Mouse (Mus musculus): ENCODE results near the gene Dnah6. TPM values are rescaled to one million over a fixed set of nuclear protein-coding genes. Genes with fewer than 3 reads are reported as not detected.

The Dnah6 gene
- polyA plus RNA-seq, 1 experiment from 2014 or later: 0.08 TPM

GRCm38 (mm10) chr6:73253006-73253405 lies 31.6 kb upstream of the Dnah6 start:
- DNase-seq (ENCODE audit: low spot score) (no peak), ATAC-seq (ENCODE audit: insufficient read depth, low FRiP score, low TSS enrichment) (no peak)
- H3K4me3 ChIP-seq (ENCODE audit: low read depth, low read length): no peak overlapping the region
- WGBS: 98% methylated on average over 2 of the region's 2 CpGs
- H3K9me3 ChIP-seq (ENCODE audit: control insufficient read depth, low read length): no peaks in the 10 kb centered on the region
- H3K4me1 ChIP-seq (ENCODE audit: control insufficient read depth, insufficient read depth, low read length): peaks cover 6% of the 10 kb centered on the region; the same call in 1 of the 2 replicates
- no peak overlapping the region for H3K9ac ChIP-seq (ENCODE audit: low read length)
- H3K36me3 ChIP-seq (ENCODE audit: control insufficient read depth, insufficient read depth, low read length): no peaks in the 10 kb centered on the region
- H3K27ac ChIP-seq (ENCODE audit: low read depth, low read length): no peak overlapping the region
- H3K27me3 ChIP-seq (ENCODE audit: control insufficient read depth, insufficient read depth, low read length): no peaks in the 10 kb centered on the region
- no peak overlapping the region for H3K4me2 ChIP-seq (ENCODE audit: low read depth)

DNA sequence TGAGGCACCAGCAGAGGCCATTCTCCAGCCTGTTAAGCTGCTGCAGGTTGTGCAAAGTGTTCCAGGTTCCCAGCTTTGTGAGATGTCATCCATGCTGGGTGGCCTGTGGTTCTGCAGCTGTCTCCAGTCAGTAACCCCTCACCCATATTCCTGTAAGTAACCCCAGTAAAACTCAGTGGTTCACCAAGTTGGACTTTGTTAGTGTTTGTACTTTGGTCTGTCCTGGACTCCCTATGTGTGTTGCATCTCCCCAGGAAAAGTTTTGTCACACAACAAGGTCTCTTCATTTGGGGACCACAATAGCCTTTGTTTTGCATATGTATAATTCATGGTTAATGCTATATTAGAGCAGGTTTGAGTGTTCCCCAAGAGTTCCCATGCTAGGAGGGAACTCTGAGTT lies 30.9 kb upstream of the Dnah6 start:
- Histone ChIP-seq H3K36me3 (ENCODE audit: control insufficient read depth, insufficient read depth, low read length) (no peaks in the 10 kb centered on the region), H3K27ac (ENCODE audit: low read depth, low read length) (no peak overlapping the region), H3K9me3 (ENCODE audit: control insufficient read depth, low read length) (no peaks in the 10 kb centered on the region), H3K4me2 (ENCODE audit: low read depth) (no peak overlapping the region), H3K4me1 (ENCODE audit: control insufficient read depth, insufficient read depth, low read length) (peaks cover 6% of the 10 kb centered on the region; the same call in 1 of the 2 replicates), H3K9ac (ENCODE audit: low read length) (no peak overlapping the region), H3K4me3 (ENCODE audit: low read depth, low read length) (no peak overlapping the region), H3K27me3 (ENCODE audit: control insufficient read depth, insufficient read depth, low read length) (no peaks in the 10 kb centered on the region)
- ATAC-seq (ENCODE audit: insufficient read depth, low FRiP score, low TSS enrichment): no peak
- DNase-seq (ENCODE audit: low spot score): no peak

GRCm38 (mm10) chr6:73251336-73251735 lies 29.9 kb upstream of the Dnah6 start:
- peaks cover 6% of the 10 kb centered on the region; the same call in 1 of the 2 replicates for H3K4me1 ChIP-seq (ENCODE audit: control insufficient read depth, insufficient read depth, low read length)
- no peak overlapping the region for H3K4me3 ChIP-seq (ENCODE audit: low read depth, low read length)
- ATAC-seq (ENCODE audit: insufficient read depth, low FRiP score, low TSS enrichment) (no peak), DNase-seq (ENCODE audit: low spot score) (no peak)
- no peak overlapping the region for H3K27ac ChIP-seq (ENCODE audit: low read depth, low read length)
- H3K4me2 ChIP-seq (ENCODE audit: low read depth): no peak overlapping the region
- 94% methylated on average over 11 of the region's 11 CpGs for WGBS
- no peak overlapping the region for H3K9ac ChIP-seq (ENCODE audit: low read length)
- H3K9me3 ChIP-seq (ENCODE audit: control insufficient read depth, low read length): no peaks in the 10 kb centered on the region
- no peaks in the 10 kb centered on the region for H3K27me3 ChIP-seq (ENCODE audit: control insufficient read depth, insufficient read depth, low read length)
- no peaks in the 10 kb centered on the region for H3K36me3 ChIP-seq (ENCODE audit: control insufficient read depth, insufficient read depth, low read length)

GRCm38 (mm10) chr6:73249851-73250250 lies 28.4 kb upstream of the Dnah6 start:
- no peaks in the 10 kb centered on the region for H3K9me3 ChIP-seq (ENCODE audit: control insufficient read depth, low read length)
- 90% methylated on average over 4 of the region's 4 CpGs for WGBS
- DNase-seq (ENCODE audit: low spot score): no peak
- no peak overlapping the region for H3K27ac ChIP-seq (ENCODE audit: low read depth, low read length)
- H3K27me3 ChIP-seq (ENCODE audit: control insufficient read depth, insufficient read depth, low read length): no peaks in the 10 kb centered on the region
- no peak for ATAC-seq (ENCODE audit: insufficient read depth, low FRiP score, low TSS enrichment)
- no peaks in the 10 kb centered on the region for H3K36me3 ChIP-seq (ENCODE audit: control insufficient read depth, insufficient read depth, low read length)
- H3K4me1 ChIP-seq (ENCODE audit: control insufficient read depth, insufficient read depth, low read length): peaks cover 6% of the 10 kb centered on the region; the same call in 1 of the 2 replicates
- H3K4me2 ChIP-seq (ENCODE audit: low read depth): peak overlapping the region; percentile 69; the same call in 1 of the 2 replicates
- no peak overlapping the region for H3K9ac ChIP-seq (ENCODE audit: low read length)
- no peak overlapping the region for H3K4me3 ChIP-seq (ENCODE audit: low read depth, low read length)

- peak overlapping the region; percentile 84 for H3K4me3 ChIP-seq (ENCODE audit: low read depth, low read length)
- H3K36me3 ChIP-seq (ENCODE audit: control insufficient read depth, insufficient read depth, low read length): no peaks in the 10 kb centered on the region
- H3K9ac ChIP-seq (ENCODE audit: low read length): peak overlapping the region; percentile 80
- 11% methylated on average over 12 of the region's 12 CpGs for WGBS
- peak; percentile 30 for DNase-seq (ENCODE audit: low spot score)
- peaks cover 6% of the 10 kb centered on the region; the same call in 1 of the 2 replicates for H3K4me1 ChIP-seq (ENCODE audit: control insufficient read depth, insufficient read depth, low read length)
- H3K27ac ChIP-seq (ENCODE audit: low read depth, low read length): no peak overlapping the region
- ATAC-seq (ENCODE audit: insufficient read depth, low FRiP score, low TSS enrichment): no peak; the same call in 1 of the 2 replicates
- H3K27me3 ChIP-seq (ENCODE audit: control insufficient read depth, insufficient read depth, low read length): no peaks in the 10 kb centered on the region
- peak overlapping the region; percentile 69 for H3K4me2 ChIP-seq (ENCODE audit: low read depth)
- no peaks in the 10 kb centered on the region for H3K9me3 ChIP-seq (ENCODE audit: control insufficient read depth, low read length)
Measured at GRCm38 (mm10) chr6:73249049-73249422, 27.6 kb upstream of the Dnah6 start.

DNA sequence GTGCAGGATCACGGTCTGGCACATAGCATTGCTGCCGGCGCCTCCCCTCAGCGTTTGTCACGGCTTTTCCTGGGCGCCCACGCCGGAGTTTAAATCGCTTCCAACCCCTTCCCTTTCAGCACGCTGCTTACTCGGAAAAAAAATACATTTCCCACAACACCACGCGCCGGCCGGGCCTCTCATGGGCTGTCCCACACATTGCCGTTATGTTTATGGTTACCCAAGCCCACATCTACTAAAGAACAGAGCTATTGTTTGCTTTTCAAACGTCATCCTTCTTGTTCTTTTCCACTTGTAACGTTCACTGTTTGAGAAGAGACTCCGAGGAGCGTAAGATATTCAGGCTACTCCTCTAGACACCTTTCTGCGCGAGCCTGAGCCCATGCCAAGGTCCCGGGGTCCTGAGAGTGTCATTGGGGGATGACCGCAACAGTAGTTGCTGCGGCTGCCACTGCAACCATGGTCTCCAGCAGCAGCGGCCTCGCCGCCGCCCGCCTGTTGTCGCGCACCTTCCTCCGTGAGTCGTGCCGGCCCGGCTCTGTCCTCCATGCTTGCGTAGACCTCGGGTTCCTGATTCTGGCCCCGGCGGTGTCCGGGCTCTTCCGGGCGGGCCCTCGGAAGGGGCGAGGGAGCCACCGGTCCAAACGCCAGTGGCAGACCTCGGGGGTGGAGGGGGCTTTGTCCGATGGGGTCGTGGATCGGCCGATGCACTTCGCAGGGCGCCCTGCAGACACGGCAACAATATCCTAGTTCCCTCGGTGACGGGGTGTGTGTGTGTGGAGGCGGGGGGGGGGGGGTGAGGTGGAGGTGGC lies 27.0 kb upstream of the Dnah6 start, which contains the start of gene Suclg1:
Gene Suclg1 (plus strand): TSS at position 146 of the 812 bp plus-strand sequence.
- WGBS: under 1% methylated on average over 57 of the region's 58 CpGs

GRCm38 (mm10) chr6:73247452-73247851 lies 26.0 kb upstream of the Dnah6 start:
- ATAC-seq (ENCODE audit: insufficient read depth, low FRiP score, low TSS enrichment) (no peak), DNase-seq (ENCODE audit: low spot score) (no peak)
- Histone ChIP-seq H3K27me3 (ENCODE audit: control insufficient read depth, insufficient read depth, low read length) (no peaks in the 10 kb centered on the region), H3K36me3 (ENCODE audit: control insufficient read depth, insufficient read depth, low read length) (no peaks in the 10 kb centered on the region), H3K4me1 (ENCODE audit: control insufficient read depth, insufficient read depth, low read length) (peaks cover 6% of the 10 kb centered on the region; the same call in 1 of the 2 replicates), H3K9me3 (ENCODE audit: control insufficient read depth, low read length) (no peaks in the 10 kb centered on the region), H3K9ac (ENCODE audit: low read length) (no peak overlapping the region), H3K4me3 (ENCODE audit: low read depth, low read length) (peak overlapping the region; percentile 84), H3K4me2 (ENCODE audit: low read depth) (peak overlapping the region; percentile 69), H3K27ac (ENCODE audit: low read depth, low read length) (no peak overlapping the region)
- 46% methylated on average over 4 of the region's 4 CpGs for WGBS

More for the DNA sequence above, 27.0 kb upstream of the Dnah6 start, which contains the start of gene Suclg1:
- Histone ChIP-seq H3K9me3 (ENCODE audit: control insufficient read depth, low read length) (no peaks in the 10 kb centered on the region), H3K9ac (ENCODE audit: low read length) (peak within 1 kb of the TSS; percentile 80), H3K27ac (ENCODE audit: low read depth, low read length) (no peak within 1 kb of the TSS), H3K4me3 (ENCODE audit: low read depth, low read length) (peak within 1 kb of the TSS; percentile 84), H3K27me3 (ENCODE audit: control insufficient read depth, insufficient read depth, low read length) (no peaks in the 10 kb centered on the region), H3K4me1 (ENCODE audit: control insufficient read depth, insufficient read depth, low read length) (peaks cover 6% of the 10 kb centered on the region; the same call in 1 of the 2 replicates), H3K4me2 (ENCODE audit: low read depth) (peak within 1 kb of the TSS; percentile 69), H3K36me3 (ENCODE audit: control insufficient read depth, insufficient read depth, low read length) (no peaks in the 10 kb centered on the region)
- DNase-seq (ENCODE audit: low spot score) (peak; percentile 88), ATAC-seq (ENCODE audit: insufficient read depth, low FRiP score, low TSS enrichment) (peak; percentile 94)

GRCm38 (mm10) chr6:73246821-73247220 lies 25.4 kb upstream of the Dnah6 start:
- no peaks in the 10 kb centered on the region for H3K27me3 ChIP-seq (ENCODE audit: control insufficient read depth, insufficient read depth, low read length)
- no peak for DNase-seq (ENCODE audit: low spot score)
- H3K36me3 ChIP-seq (ENCODE audit: control insufficient read depth, insufficient read depth, low read length): no peaks in the 10 kb centered on the region
- H3K9me3 ChIP-seq (ENCODE audit: control insufficient read depth, low read length): no peaks in the 10 kb centered on the region
- H3K4me3 ChIP-seq (ENCODE audit: low read depth, low read length): no peak overlapping the region
- peaks cover 6% of the 10 kb centered on the region; the same call in 1 of the 2 replicates for H3K4me1 ChIP-seq (ENCODE audit: control insufficient read depth, insufficient read depth, low read length)
- 79% methylated on average over 2 of the region's 2 CpGs for WGBS
- no peak overlapping the region for H3K4me2 ChIP-seq (ENCODE audit: low read depth)
- H3K27ac ChIP-seq (ENCODE audit: low read depth, low read length): no peak overlapping the region
- no peak overlapping the region for H3K9ac ChIP-seq (ENCODE audit: low read length)
- no peak for ATAC-seq (ENCODE audit: insufficient read depth, low FRiP score, low TSS enrichment)

DNA sequence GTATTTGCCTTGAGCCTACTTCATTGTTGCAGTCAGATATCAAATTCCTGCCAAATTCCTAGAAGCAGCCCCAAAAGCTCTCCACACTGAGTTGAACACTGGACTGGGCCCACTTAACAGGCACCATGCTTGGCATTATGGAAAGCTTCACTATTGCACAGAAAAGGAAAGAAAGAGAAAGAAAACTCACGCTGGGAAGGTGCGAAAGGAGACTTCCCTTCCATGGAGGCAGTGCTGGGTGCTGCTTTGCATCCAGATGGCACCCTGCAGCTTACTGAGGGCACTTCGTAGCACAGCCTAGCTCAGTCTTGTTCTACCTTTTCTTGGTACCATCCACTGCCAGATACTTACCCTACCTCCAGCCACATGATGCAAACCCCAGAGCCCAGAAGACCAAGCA lies 14.2 kb upstream of the Dnah6 start:
- H3K4me1 ChIP-seq (ENCODE audit: control insufficient read depth, insufficient read depth, low read length): no peaks in the 10 kb centered on the region
- no peak overlapping the region for H3K4me3 ChIP-seq (ENCODE audit: low read depth, low read length)
- H3K4me2 ChIP-seq (ENCODE audit: low read depth): no peak overlapping the region
- DNase-seq (ENCODE audit: low spot score) (no peak), ATAC-seq (ENCODE audit: insufficient read depth, low FRiP score, low TSS enrichment) (no peak)
- no peak overlapping the region for H3K9ac ChIP-seq (ENCODE audit: low read length)
- WGBS: 71% methylated on average over 3 of the region's 3 CpGs
- H3K27ac ChIP-seq (ENCODE audit: low read depth, low read length): no peak overlapping the region
- no peaks in the 10 kb centered on the region for H3K36me3 ChIP-seq (ENCODE audit: control insufficient read depth, insufficient read depth, low read length)
- no peaks in the 10 kb centered on the region for H3K9me3 ChIP-seq (ENCODE audit: control insufficient read depth, low read length)
- no peaks in the 10 kb centered on the region for H3K27me3 ChIP-seq (ENCODE audit: control insufficient read depth, insufficient read depth, low read length)

All from neural tube, embryonic 11.5 days (tissue).